Mouse (Mus musculus) heart, embryonic 16.5 days (tissue): ENCODE measurements around the gene Ckap2l. TPM values are rescaled to one million over a fixed set of nuclear protein-coding genes. Genes with fewer than 3 reads are reported as not detected.

ENCODE experiments used
- ATAC-seq: fragments of 200-750 bp; cut with Nextera tagmentation; replicated peaks from 2 replicates; pipeline ENCODE4 v1.8.0; 2017; ENCODE audit warnings: moderate number of reproducible peaks; ENCODE audit not compliant: insufficient read depth, low FRiP score; ENCODE audit errors: extremely low read depth
- H3K27ac ChIP-seq: fragments of 300-500 bp; sonication (generic); 2 replicates; pipeline ENCODE4 v1.5.1; 2014; ENCODE audit warnings: mild to moderate bottlenecking, low read length, control low read depth, moderate library complexity
- H3K27me3 ChIP-seq: fragments of 300-500 bp; sonication (generic); 2 replicates; pipeline ENCODE4 v1.6.1; 2014; ENCODE audit warnings: low read length, mixed read lengths; ENCODE audit not compliant: control insufficient read depth, insufficient read depth
- H3K36me3 ChIP-seq: fragments of 300-500 bp; sonication (generic); 2 replicates; pipeline ENCODE4 v1.6.1; 2014; ENCODE audit not compliant: control insufficient read depth, insufficient read depth
- H3K4me1 ChIP-seq: fragments of 300-500 bp; sonication (generic); 2 replicates; pipeline ENCODE4 v1.6.1; 2014; ENCODE audit warnings: low read length, mixed read lengths; ENCODE audit not compliant: control insufficient read depth, insufficient read depth
- H3K4me2 ChIP-seq: fragments of 300-500 bp; sonication (generic); 2 replicates; pipeline ENCODE4 v1.6.1; 2014; ENCODE audit warnings: low read depth, mild to moderate bottlenecking, control low read depth, low read length
- H3K4me3 ChIP-seq: fragments of 300-500 bp; sonication (generic); 2 replicates; pipeline ENCODE4 v1.5.1; 2014; ENCODE audit warnings: mild to moderate bottlenecking, control low read depth, low read length
- H3K9ac ChIP-seq: fragments of 300-500 bp; sonication (generic); 2 replicates; pipeline ENCODE4 v1.6.1; 2014; ENCODE audit warnings: low read length, control low read depth
- H3K9me3 ChIP-seq: fragments of 300-500 bp; sonication (generic); replicated peaks from 2 replicates; pipeline ENCODE4 v1.6.1; 2016; ENCODE audit warnings: low read length; ENCODE audit not compliant: control insufficient read depth
- WGBS: fragments of 180-500 bp; shearing (Covaris S2); extraction: QIAGEN DNeasy Blood & Tissue Kit; methylation state at CpG from one replicate; pipeline ENCODE4 v1.1.7; 2014; 5-methylcytosine and 5-hydroxymethylcytosine counted together
- polyA plus RNA-seq: library from polyadenylated mRNA; unstranded; fragments of >200 nt; fragmentation: Nextera tagmentation; extraction: Ambion mirVana; gene quantifications from 2 replicates; pipeline ENCODE4 v1.2.1, GENCODE M21; 2015

The Ckap2l gene
- polyA plus RNA-seq, 1 experiment from 2014 or later, result 47.8 TPM

GRCm38 (mm10) chr2:129315831-129316230, 18.8 kb upstream of the Ckap2l start:
- H3K4me1 ChIP-seq, result no peaks in the 10 kb centered on the region
- no peak overlapping the region for H3K4me2 ChIP-seq
- no peaks in the 10 kb centered on the region for H3K9me3 ChIP-seq
- no peaks in the 10 kb centered on the region for H3K27me3 ChIP-seq
- no peak overlapping the region for H3K27ac ChIP-seq
- H3K4me3 ChIP-seq, result no peak overlapping the region
- H3K9ac ChIP-seq, result no peak overlapping the region
- ATAC-seq, result no peak
- 64% methylated on average over 4 of the region's 4 CpGs for WGBS
- H3K36me3 ChIP-seq, result no peaks in the 10 kb centered on the region

- no peak overlapping the region for H3K27ac ChIP-seq
- WGBS, result 70% methylated on average over 6 of the region's 6 CpGs
- no peaks in the 10 kb centered on the region for H3K9me3 ChIP-seq
- H3K9ac ChIP-seq, result no peak overlapping the region
- H3K36me3 ChIP-seq, result no peaks in the 10 kb centered on the region
- H3K27me3 ChIP-seq, result no peaks in the 10 kb centered on the region
- no peak for ATAC-seq
- no peak overlapping the region for H3K4me2 ChIP-seq
- no peaks in the 10 kb centered on the region for H3K4me1 ChIP-seq
- H3K4me3 ChIP-seq, result no peak overlapping the region
These were observed 17.9 kb upstream of the Ckap2l start for GRCm38 (mm10) chr2:129314880-129315279.

GRCm38 (mm10) chr2:129313934-129314333, 16.9 kb upstream of the Ckap2l start:
- no peaks in the 10 kb centered on the region for H3K9me3 ChIP-seq
- no peak overlapping the region for H3K9ac ChIP-seq
- WGBS, result 93% methylated on average over 1 of the region's 1 CpGs
- H3K4me2 ChIP-seq, result no peak overlapping the region
- no peak overlapping the region for H3K4me3 ChIP-seq
- H3K27me3 ChIP-seq, result no peaks in the 10 kb centered on the region
- H3K4me1 ChIP-seq, result no peaks in the 10 kb centered on the region
- H3K27ac ChIP-seq, result no peak overlapping the region
- no peaks in the 10 kb centered on the region for H3K36me3 ChIP-seq
- ATAC-seq, result no peak

GRCm38 (mm10) chr2:129309836-129310235, 12.8 kb upstream of the Ckap2l start, which contains the start of gene Il1a:
Gene Il1a (minus strand): TSS chr2:129309972.
- Histone ChIP-seq H3K4me2 (no peak within 1 kb of the TSS), H3K9me3 (no peaks in the 10 kb centered on the region), H3K27ac (no peak within 1 kb of the TSS), H3K4me1 (no peaks in the 10 kb centered on the region), H3K36me3 (no peaks in the 10 kb centered on the region), H3K4me3 (no peak within 1 kb of the TSS), H3K9ac (no peak within 1 kb of the TSS), H3K27me3 (no peaks in the 10 kb centered on the region)
- no peak for ATAC-seq
- 70% methylated on average over 7 of the region's 7 CpGs for WGBS

DNA sequence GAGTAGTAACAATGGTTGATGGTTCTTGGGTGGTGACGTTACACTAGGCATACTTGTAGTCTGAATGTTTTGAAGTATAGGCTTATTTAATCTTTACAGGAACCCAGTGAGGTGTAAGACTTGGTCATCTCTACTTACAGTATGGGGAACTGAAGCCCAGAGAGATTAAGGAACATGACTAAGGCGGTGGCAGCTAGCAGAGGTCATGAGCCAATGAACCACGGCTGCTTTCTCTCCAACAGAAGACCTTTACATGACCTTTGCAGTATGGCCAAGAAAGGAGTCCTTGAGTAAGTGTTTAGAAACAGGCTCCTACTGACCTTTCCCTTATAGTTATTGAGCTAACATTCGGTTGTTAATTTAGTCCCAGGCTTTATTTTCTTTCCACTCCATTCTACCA, 9.0 kb upstream of the Ckap2l start:
- 73% methylated on average over 4 of the region's 4 CpGs for WGBS

DNA sequence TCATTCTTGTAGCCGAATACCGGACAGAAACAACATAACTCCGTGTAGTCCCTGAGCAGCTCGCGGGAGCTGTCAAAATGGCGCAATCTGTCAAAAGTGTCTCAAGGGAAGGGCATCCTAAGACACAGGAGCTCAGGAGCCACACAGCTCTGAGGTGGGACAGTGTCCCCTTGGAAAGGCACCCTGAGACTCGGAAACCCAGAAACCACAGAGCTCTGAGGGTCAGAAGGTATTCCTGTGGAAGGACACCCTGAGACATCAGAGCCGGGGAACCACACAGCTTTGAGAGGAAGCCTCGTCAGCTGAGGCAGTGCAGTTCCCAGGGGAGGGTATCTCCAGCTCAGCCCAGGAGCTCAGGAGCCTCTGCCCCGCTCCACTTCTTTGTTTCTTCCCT, 574 bp upstream of the Ckap2l start:
- 0 out of 2 replicates have a peak, but pooled peaks cover 3% of the 10 kb centered on the region for H3K36me3 ChIP-seq
- 3% methylated on average over 10 of the region's 10 CpGs for WGBS
- peak overlapping the region; percentile 85 for H3K9ac ChIP-seq
- H3K4me1 ChIP-seq, result peaks cover 16% of the 10 kb centered on the region
- no peaks in the 10 kb centered on the region for H3K27me3 ChIP-seq
- peak; percentile 15; the same call in 1 of the 2 replicates for ATAC-seq
- peak overlapping the region; percentile 94 for H3K4me3 ChIP-seq
- H3K4me2 ChIP-seq, result peak overlapping the region; percentile 93
- peak overlapping the region; percentile 93 for H3K27ac ChIP-seq
- H3K9me3 ChIP-seq, result no peaks in the 10 kb centered on the region

More for the DNA sequence above, 9.0 kb upstream of the Ckap2l start:
- no peaks in the 10 kb centered on the region for H3K27me3 ChIP-seq
- H3K4me1 ChIP-seq, result no peaks in the 10 kb centered on the region
- no peak for ATAC-seq
- H3K9ac ChIP-seq, result no peak overlapping the region
- no peak overlapping the region for H3K4me3 ChIP-seq
- H3K9me3 ChIP-seq, result no peaks in the 10 kb centered on the region
- no peaks in the 10 kb centered on the region for H3K36me3 ChIP-seq
- H3K4me2 ChIP-seq, result no peak overlapping the region
- H3K27ac ChIP-seq, result no peak overlapping the region

DNA sequence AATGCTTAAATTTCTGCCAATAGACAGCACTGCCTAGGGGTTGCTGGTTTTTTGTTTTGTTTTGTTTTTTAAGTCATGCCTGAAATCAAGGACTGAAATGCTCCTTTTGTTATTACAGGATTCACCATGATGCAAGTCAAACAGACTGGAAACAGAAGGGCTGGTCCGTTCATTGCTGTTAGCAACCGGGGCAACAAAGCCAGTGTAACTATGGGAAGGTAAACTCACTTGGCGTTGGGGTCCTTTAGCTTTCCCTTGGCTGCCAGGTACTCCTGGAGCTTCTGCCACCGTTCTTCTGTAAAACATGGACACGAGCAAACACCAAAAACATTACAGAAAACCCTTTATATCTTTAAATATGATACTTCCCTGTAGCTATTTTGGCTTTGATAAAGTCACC, 926 bp downstream of the Ckap2l start:
- Histone ChIP-seq H3K4me2 (peak overlapping the region; percentile 57), H3K9me3 (no peaks in the 10 kb centered on the region), H3K27ac (no peak overlapping the region), H3K4me1 (peaks cover 16% of the 10 kb centered on the region), H3K27me3 (no peaks in the 10 kb centered on the region), H3K36me3 (0 out of 2 replicates have a peak, but pooled peaks cover 3% of the 10 kb centered on the region), H3K9ac (peak overlapping the region; percentile 88), H3K4me3 (peak overlapping the region; percentile 94)
- ATAC-seq, result no peak
- WGBS, result 58% methylated on average over 5 of the region's 5 CpGs

DNA sequence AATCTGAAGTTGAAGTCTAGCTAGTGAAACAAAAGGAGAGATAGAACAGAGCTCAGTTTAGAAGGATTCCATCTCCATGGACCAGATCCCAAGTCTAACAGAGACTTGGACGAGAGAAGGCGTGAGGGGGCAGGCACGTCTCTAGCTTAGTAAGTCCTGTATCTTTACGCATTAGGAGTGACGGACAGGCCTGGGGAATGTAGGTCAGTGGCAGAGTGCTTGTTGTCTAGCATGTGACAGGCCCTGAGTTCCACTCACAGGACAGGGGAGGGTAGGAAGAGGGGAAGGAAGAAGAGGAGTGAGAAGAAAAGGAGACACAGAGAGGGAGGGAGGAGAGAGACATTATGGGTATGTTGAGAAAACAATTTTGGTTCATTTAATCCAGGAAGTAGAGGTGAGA, 1.9 kb downstream of the Ckap2l start:
- Histone ChIP-seq H3K36me3 (0 out of 2 replicates have a peak, but pooled peaks cover 5% of the 10 kb centered on the region), H3K9me3 (no peaks in the 10 kb centered on the region), H3K27ac (no peak overlapping the region), H3K4me1 (peaks cover 16% of the 10 kb centered on the region), H3K9ac (no peak overlapping the region), H3K27me3 (no peaks in the 10 kb centered on the region), H3K4me3 (no peak overlapping the region; the same call in 1 of the 2 replicates), H3K4me2 (no peak overlapping the region)
- 88% methylated on average over 5 of the region's 5 CpGs for WGBS
- no peak for ATAC-seq

DNA sequence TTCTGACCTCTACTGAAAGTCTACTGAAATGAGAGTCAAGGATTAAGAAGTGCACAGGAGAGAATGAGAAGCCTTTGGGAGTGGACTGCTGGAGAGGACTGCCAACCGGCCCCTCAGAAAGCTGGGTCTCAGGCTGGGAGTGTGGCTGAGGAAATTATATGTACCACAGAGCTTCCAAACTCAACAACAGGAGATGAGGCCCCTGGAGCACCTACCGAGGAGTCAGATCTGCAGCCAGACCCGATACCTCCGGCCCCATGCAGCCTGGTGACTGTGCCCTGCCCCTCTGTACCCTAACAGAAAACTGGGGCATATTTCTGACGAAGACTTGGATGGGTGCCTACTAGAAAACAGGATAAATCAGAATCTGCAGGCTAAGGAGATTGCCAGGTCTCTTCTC, 23.2 kb downstream of the Ckap2l start:
- ATAC-seq, result no peak
- H3K36me3 ChIP-seq, result peaks cover 50% of the 10 kb centered on the region
- no peaks in the 10 kb centered on the region for H3K27me3 ChIP-seq
- 95% methylated on average over 5 of the region's 5 CpGs for WGBS
- no peaks in the 10 kb centered on the region for H3K9me3 ChIP-seq
- H3K4me2 ChIP-seq, result no peak overlapping the region
- H3K9ac ChIP-seq, result no peak overlapping the region
- H3K4me1 ChIP-seq, result no peaks in the 10 kb centered on the region
- H3K4me3 ChIP-seq, result no peak overlapping the region
- H3K27ac ChIP-seq, result no peak overlapping the region
